Mouse (Mus musculus): ENCODE data around the gene Alox15.

DNA sequence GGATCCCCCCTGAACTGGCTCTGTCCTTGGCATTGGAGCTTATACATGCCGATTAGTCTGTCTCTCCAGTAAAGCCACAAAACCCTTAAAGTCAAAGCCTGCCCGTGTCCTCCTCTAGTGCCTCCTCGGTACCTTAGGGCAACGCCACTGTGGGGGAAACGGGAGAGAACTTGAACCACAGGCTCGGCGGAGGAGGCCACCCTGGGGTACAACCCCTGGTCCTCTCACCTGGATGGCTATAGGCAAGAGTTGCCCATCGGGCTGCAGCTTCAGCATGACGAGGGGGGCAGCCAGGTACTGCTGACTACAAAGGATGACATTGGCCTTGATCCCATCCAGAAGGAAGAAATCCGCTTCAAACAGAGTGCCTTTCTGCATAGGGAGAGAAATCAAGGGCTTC lies 4.0 kb downstream of the Alox15 start:
- TF ChIP-seq EP300 (IDR thresholded peaks at IDR 0.05; ENCODE audit: low read depth) (no peak), CTCF (IDR thresholded peaks at IDR 0.05; ENCODE audit: low read depth) (no peak)

All from liver, embryonic 14.5 days (tissue).